Mouse (Mus musculus): ENCODE measurements around the gene Rps16.

GRCm38 (mm10) chr7:28383606-28384005 is 33.2 kb downstream of the Rps16 start:
- TF ChIP-seq CTCF (IDR thresholded peaks at IDR 0.05; ENCODE audit: low read depth, low read length) (no peak), POLR2A (IDR thresholded peaks at IDR 0.05; ENCODE audit: extremely low read depth, insufficient read depth, low read length) (no peak)

Data from liver, adult 2 months (tissue).